In genomic region chr4:45185331-45185669, GRCm38 (mm10) we compare ENCODE assay signal across 8 mouse cellular contexts. TPM values are rescaled to one million over a fixed set of nuclear protein-coding genes. Genes with fewer than 3 reads are reported as not detected.
DNase-seq lines count a peak whose midpoint lies in the region; ATAC-seq lines count a peak whose summit lies in the region.

No protein-coding gene starts in this region.

- H3K36me3 ChIP-seq in megakaryocyte, embryonic 14.5 days (replicated peaks; ENCODE audit: low read length), result no peaks in the 10 kb centered on the region
- no peaks in the 10 kb centered on the region for H3K36me3 ChIP-seq in limb, embryonic 13.5 days
- no peaks in the 10 kb centered on the region for H3K36me3 ChIP-seq in stomach, embryonic 15.5 days

- ATAC-seq in cerebellum, adult (ENCODE audit: insufficient number of reproducible peaks, low FRiP score, low TSS enrichment), result peak; percentile 5; the same call in 1 of the 2 replicates
- no peak for ATAC-seq in megakaryocyte, adult 5-6 weeks (ENCODE audit: poor library complexity, severe bottlenecking)
- ATAC-seq in limb, embryonic 13.5 days (ENCODE audit: low FRiP score, low read depth), result no peak; the same call in 1 of the 2 replicates
- peak; percentile 40; the same call in 1 of the 2 replicates for ATAC-seq in stomach, embryonic 15.5 days (ENCODE audit: insufficient read depth, low FRiP score, low read depth)

- peak overlapping the region; percentile 91 for H3K4me3 ChIP-seq in megakaryocyte, embryonic 14.5 days (replicated peaks)
- peak overlapping the region; percentile 67 for H3K4me3 ChIP-seq in limb, embryonic 13.5 days
- peak overlapping the region; percentile 61 for H3K4me3 ChIP-seq in stomach, embryonic 15.5 days (replicated peaks)

- DNase-seq in cerebellum, postnatal 10 days, result no peak
- DNase-seq in adrenal gland, postnatal 36 days, result no peak
- no peak for DNase-seq in right cerebral cortex, postnatal 4 days

- H3K4me1 ChIP-seq in megakaryocyte, embryonic 14.5 days, result peaks cover 15% of the 10 kb centered on the region
- H3K4me1 ChIP-seq in limb, embryonic 13.5 days, result peaks cover 9% of the 10 kb centered on the region; the same call in 1 of the 2 replicates
- H3K4me1 ChIP-seq in stomach, embryonic 15.5 days, result peaks cover 14% of the 10 kb centered on the region; the same call in 1 of the 2 replicates

- H3K27me3 ChIP-seq in megakaryocyte, embryonic 14.5 days (replicated peaks), result peaks cover 91% of the 10 kb centered on the region
- H3K27me3 ChIP-seq in limb, embryonic 13.5 days, result peaks cover 77% of the 10 kb centered on the region
- peaks cover 21% of the 10 kb centered on the region; the same call in 1 of the 2 replicates for H3K27me3 ChIP-seq in stomach, embryonic 15.5 days (replicated peaks)

- peaks cover 3% of the 10 kb centered on the region; the same call in 1 of the 2 replicates for H3K9me3 ChIP-seq in megakaryocyte, embryonic 14.5 days
- H3K9me3 ChIP-seq in limb, embryonic 13.5 days, result no peaks in the 10 kb centered on the region
- H3K9me3 ChIP-seq in stomach, embryonic 15.5 days, result no peaks in the 10 kb centered on the region

- no peak overlapping the region for H3K27ac ChIP-seq in limb, embryonic 13.5 days
- H3K27ac ChIP-seq in stomach, embryonic 15.5 days, result no peak overlapping the region

- H3K4me2 ChIP-seq in limb, embryonic 13.5 days (replicated peaks), result peak overlapping the region; percentile 99
- H3K4me2 ChIP-seq in stomach, embryonic 15.5 days, result peak overlapping the region; percentile 100

- H3K9ac ChIP-seq in limb, embryonic 13.5 days, result peak overlapping the region; percentile 71
- peak overlapping the region; percentile 45; the same call in 1 of the 2 replicates for H3K9ac ChIP-seq in stomach, embryonic 15.5 days

- 4% methylated on average over 10 of the region's 10 CpGs for WGBS in limb, embryonic 13.5 days
- WGBS in stomach, embryonic 15.5 days, result 1% methylated on average over 10 of the region's 10 CpGs

RNA-seq across cellular contexts. Expression of gene Frmpd1, which starts 0.6 kb away (rescaled TPM):
- polyA plus RNA-seq in megakaryocyte, embryonic 14.5 days (2012; ENCODE audit: insufficient read depth, low replicate concordance), result 0.08 TPM in 1 of 2 replicates, not detected in the other
- not detected in 2 replicates for total RNA-seq in megakaryocyte, adult 5-6 weeks (2015)
- not detected in 2 replicates for total RNA-seq in megakaryocyte, adult 5-6 weeks (2017)
- 2.8 and 4.6 TPM in 2 replicates for polyA plus RNA-seq in limb, embryonic 13.5 days (2015; fragmentation: Nextera tagmentation; extraction: Ambion mirVana)
- polyA plus RNA-seq in stomach, embryonic 15.5 days (2015; fragmentation: Nextera tagmentation; extraction: Ambion mirVana), result 0.74 and 0.84 TPM in 2 replicates
- total RNA-seq in adrenal gland, postnatal 36 days (2021), result 1 to 10 TPM; 3.0 to 3.7 TPM

Comparison
In these comparisons a context has a peak if more than half of its experiments do, and no peak if none do; other contexts are left out.
1. ATAC-seq: peak in cerebellum, adult (single experiment) and stomach, embryonic 15.5 days (single experiment); none in megakaryocyte, adult 5-6 weeks (single experiment) and limb, embryonic 13.5 days (single experiment).
2. Peak in every context shown above with its lines, with median percentiles within 50 percentile points of each other: H3K4me3 ChIP-seq.